In genomic region chr2:163643576-163643971, GRCm38 (mm10) we compare ENCODE assay signal across 9 mouse cellular contexts. TPM values are rescaled to one million over a fixed set of nuclear protein-coding genes. Genes with fewer than 3 reads are reported as not detected.
A peak's percentile ranks its signal among the peaks of the same experiment; 100 is the strongest.
DNase-seq lines count a peak whose midpoint lies in the region; ATAC-seq and TF ChIP-seq lines count a peak whose summit lies in the region.
"Had no signal": no experiment of that assay in that cellular context is flagged by ENCODE, and none has a peak within 500 bp of the region (broad histone marks: within the 10 kb centered on the region; RNA-seq: fewer than 3 reads in every experiment).

No protein-coding gene starts in this region.

- no peak overlapping the region for H3K9ac ChIP-seq in limb, embryonic 15.5 days
- peak overlapping the region; percentile 98 for H3K9ac ChIP-seq in stomach, embryonic 16.5 days (ENCODE audit: low read length)

- peak overlapping the region; percentile 44 for H3K4me2 ChIP-seq in limb, embryonic 15.5 days
- H3K4me2 ChIP-seq in stomach, embryonic 16.5 days (ENCODE audit: low read depth, low read length) = peak overlapping the region; percentile 74

- peak overlapping the region; percentile 99 for H3K4me3 ChIP-seq in testis, adult 2 months (ENCODE audit: control insufficient read depth, low read depth, low read length)
- peak overlapping the region; percentile 99 for H3K4me3 ChIP-seq in limb, embryonic 15.5 days
- H3K4me3 ChIP-seq in stomach, embryonic 16.5 days (replicated peaks; ENCODE audit: low read length) = peak overlapping the region; percentile 93

- WGBS in limb, embryonic 15.5 days = 71% methylated on average over 2 of the region's 2 CpGs
- 61% methylated on average over 2 of the region's 2 CpGs for WGBS in stomach, embryonic 16.5 days

- no peak for TF ChIP-seq POLR2A in testis, adult 2 months (IDR thresholded peaks at IDR 0.05; ENCODE audit: control insufficient read depth, low read depth, low read length)

- peak; percentile 30 for DNase-seq in adrenal gland, adult 2 months
- no peak for DNase-seq in adrenal gland, adult 18-20 months (ENCODE audit: low spot score in 2 of 2)
- no peak for DNase-seq in testis, postnatal 14 days (ENCODE audit: low spot score)
- DNase-seq in urinary bladder, postnatal 36 days (ENCODE audit: low spot score in 2 of 2) = no peak
- DNase-seq in ovary, postnatal 14 days (ENCODE audit: low spot score) = no peak
- DNase-seq: cerebellum, adult 9-10 months had no signal

- H3K9me3 ChIP-seq in limb, embryonic 15.5 days = no peaks in the 10 kb centered on the region
- H3K9me3 ChIP-seq in stomach, embryonic 16.5 days (replicated peaks; ENCODE audit: control insufficient read depth, low read length) = no peaks in the 10 kb centered on the region

- no peaks in the 10 kb centered on the region for H3K27me3 ChIP-seq in testis, adult 2 months (ENCODE audit: control insufficient read depth, insufficient read depth, low read length)
- no peaks in the 10 kb centered on the region for H3K27me3 ChIP-seq in limb, embryonic 15.5 days
- no peaks in the 10 kb centered on the region for H3K27me3 ChIP-seq in stomach, embryonic 16.5 days (ENCODE audit: control insufficient read depth, insufficient read depth, low read length)

- H3K27ac ChIP-seq in testis, adult 2 months (ENCODE audit: control insufficient read depth, insufficient read depth, low read depth, low read length) = peak overlapping the region; percentile 98
- H3K27ac ChIP-seq in limb, embryonic 15.5 days = no peak overlapping the region
- H3K27ac ChIP-seq in stomach, embryonic 16.5 days (ENCODE audit: low read length) = peak overlapping the region; percentile 100; the same call in 1 of the 2 replicates

- ATAC-seq in limb, embryonic 15.5 days (ENCODE audit: insufficient number of reproducible peaks, low FRiP score, low TSS enrichment, low read depth) = no peak
- no peak for ATAC-seq in stomach, embryonic 16.5 days (ENCODE audit: insufficient read depth, low FRiP score)

- peaks cover 15% of the 10 kb centered on the region for H3K4me1 ChIP-seq in testis, adult 2 months (ENCODE audit: control insufficient read depth, insufficient read depth, low read length)
- H3K4me1 ChIP-seq in limb, embryonic 15.5 days = peaks cover 12% of the 10 kb centered on the region
- peaks cover 22% of the 10 kb centered on the region for H3K4me1 ChIP-seq in stomach, embryonic 16.5 days (ENCODE audit: control insufficient read depth, insufficient read depth, low read length)

- no peak for TF ChIP-seq CTCF in testis, adult 2 months (IDR thresholded peaks at IDR 0.05; ENCODE audit: control insufficient read depth, insufficient read depth, insufficient replicate concordance, low read depth, low read length)

- no peaks in the 10 kb centered on the region for H3K36me3 ChIP-seq in testis, adult 2 months (ENCODE audit: control insufficient read depth, insufficient read depth, low read length)
- 0 out of 2 replicates have a peak, but pooled peaks cover 2% of the 10 kb centered on the region for H3K36me3 ChIP-seq in limb, embryonic 15.5 days
- no peaks in the 10 kb centered on the region for H3K36me3 ChIP-seq in stomach, embryonic 16.5 days (ENCODE audit: control insufficient read depth, insufficient read depth, low read length)

RNA-seq across cellular contexts. Expression of gene Serinc3, which starts 1.4 kb away (rescaled TPM):
- 100 to 1,000 TPM; 482 to 621 TPM for total RNA-seq in adrenal gland, adult 2 months (2021)
- 402 and 442 TPM in 2 replicates for polyA plus RNA-seq in adrenal gland, adult 2 months (2012; rRNA removed)
- 100 to 1,000 TPM; 521 to 567 TPM for total RNA-seq in adrenal gland, adult 18-20 months (2021)
- 208 and 270 TPM in 2 replicates for polyA plus RNA-seq in testis, adult 2 months (2012; rRNA removed)
- polyA plus RNA-seq in limb, embryonic 15.5 days (2015; fragmentation: Nextera tagmentation; extraction: Ambion mirVana) = 40.3 and 41.3 TPM in 2 replicates
- polyA plus RNA-seq in stomach, embryonic 16.5 days (2015; fragmentation: Nextera tagmentation; extraction: Ambion mirVana) = 59.2 and 62.2 TPM in 2 replicates

RNA-seq across cellular contexts. Expression of gene Pkig, which starts 14.6 kb away (rescaled TPM):
- total RNA-seq in adrenal gland, adult 2 months (2021) = 10 to 100 TPM; 37.1 to 49.1 TPM
- polyA plus RNA-seq in adrenal gland, adult 2 months (2012; rRNA removed) = 146 and 147 TPM in 2 replicates
- total RNA-seq in adrenal gland, adult 18-20 months (2021) = 10 to 100 TPM; 37.4 to 38.3 TPM
- polyA plus RNA-seq in testis, adult 2 months (2012; rRNA removed) = 319 and 325 TPM in 2 replicates
- polyA plus RNA-seq in limb, embryonic 15.5 days (2015; fragmentation: Nextera tagmentation; extraction: Ambion mirVana) = 119 and 151 TPM in 2 replicates
- polyA plus RNA-seq in stomach, embryonic 16.5 days (2015; fragmentation: Nextera tagmentation; extraction: Ambion mirVana) = 91.2 and 107 TPM in 2 replicates

RNA-seq across cellular contexts. Expression of gene Ttpal, which starts 41.5 kb away (rescaled TPM):
- total RNA-seq in adrenal gland, adult 2 months (2021) = 10 to 100 TPM; 25.6 to 27.0 TPM
- polyA plus RNA-seq in adrenal gland, adult 2 months (2012; rRNA removed) = 27.3 and 32.3 TPM in 2 replicates
- 10 to 100 TPM; 29.2 to 34.0 TPM for total RNA-seq in adrenal gland, adult 18-20 months (2021)
- polyA plus RNA-seq in testis, adult 2 months (2012; rRNA removed) = 2.5 and 4.0 TPM in 2 replicates
- polyA plus RNA-seq in limb, embryonic 15.5 days (2015; fragmentation: Nextera tagmentation; extraction: Ambion mirVana) = 40.3 and 42.8 TPM in 2 replicates
- 31.4 and 33.3 TPM in 2 replicates for polyA plus RNA-seq in stomach, embryonic 16.5 days (2015; fragmentation: Nextera tagmentation; extraction: Ambion mirVana)
